Mouse (Mus musculus): Measurements from ENCODE around the gene Sema5b.

GRCm38 (mm10) chr16:35598802-35599201 lies 57.9 kb downstream of the Sema5b start:
- TF ChIP-seq CTCF (IDR thresholded peaks at IDR 0.05; ENCODE audit: low read depth, low read length), result no peak
- TF ChIP-seq POLR2A (IDR thresholded peaks at IDR 0.05; ENCODE audit: borderline replicate concordance, low read depth, low read length), result no peak
